Mouse (Mus musculus): ENCODE measurements around the gene Mycbpap.

The Mycbpap gene

GRCm38 (mm10) chr11:94521219-94521843 is at the start of gene Mycbpap:
Mycbpap (minus strand) TSS chr11:94521742.
- peak; percentile 67 for DNase-seq (ENCODE audit: low read depth, low spot score)

GRCm38 (mm10) chr11:94570612-94571011 is 49.1 kb upstream of the Mycbpap start:
- DNase-seq (ENCODE audit: low read depth, low spot score), result no peak

GRCm38 (mm10) chr11:94567326-94567725 is 45.8 kb upstream of the Mycbpap start:
- DNase-seq (ENCODE audit: low read depth, low spot score), result no peak

- DNase-seq (ENCODE audit: low read depth, low spot score), result no peak
These were observed 45.0 kb upstream of the Mycbpap start for GRCm38 (mm10) chr11:94566534-94566933.

GRCm38 (mm10) chr11:94565151-94565479 is 43.6 kb upstream of the Mycbpap start:
- peak; percentile 42 for DNase-seq (ENCODE audit: low read depth, low spot score)

- peak; percentile 57 for DNase-seq (ENCODE audit: low read depth, low spot score)
These were observed 43.1 kb upstream of the Mycbpap start, which contains the start of gene Chad for GRCm38 (mm10) chr11:94564437-94565150. Chad (plus strand) TSS chr11:94565047.

- DNase-seq (ENCODE audit: low read depth, low spot score), result no peak
These were observed 42.3 kb upstream of the Mycbpap start for GRCm38 (mm10) chr11:94563821-94564220.

- DNase-seq (ENCODE audit: low read depth, low spot score), result no peak
These were observed 41.8 kb upstream of the Mycbpap start for GRCm38 (mm10) chr11:94563383-94563782.

GRCm38 (mm10) chr11:94558226-94558625 is 36.7 kb upstream of the Mycbpap start:
- no peak for DNase-seq (ENCODE audit: low read depth, low spot score)

GRCm38 (mm10) chr11:94550442-94550744 is 28.9 kb upstream of the Mycbpap start:
- no peak for DNase-seq (ENCODE audit: low read depth, low spot score)

- no peak for DNase-seq (ENCODE audit: low read depth, low spot score)
These were observed 28.3 kb upstream of the Mycbpap start for GRCm38 (mm10) chr11:94549691-94550441.

- peak; percentile 93 for DNase-seq (ENCODE audit: low read depth, low spot score)
These were observed 27.5 kb upstream of the Mycbpap start, which contains the start of gene Rsad1 for GRCm38 (mm10) chr11:94548888-94549690. Rsad1 (minus strand) TSS chr11:94549255.

GRCm38 (mm10) chr11:94548041-94548784 is 26.7 kb upstream of the Mycbpap start:
- DNase-seq (ENCODE audit: low read depth, low spot score), result no peak

- no peak for DNase-seq (ENCODE audit: low read depth, low spot score)
These were observed 25.7 kb upstream of the Mycbpap start for GRCm38 (mm10) chr11:94547271-94547670.

- DNase-seq (ENCODE audit: low read depth, low spot score), result peak; percentile 44
These were observed 24.8 kb upstream of the Mycbpap start for GRCm38 (mm10) chr11:94546381-94546780.

GRCm38 (mm10) chr11:94544422-94544821 is 22.9 kb upstream of the Mycbpap start:
- no peak for DNase-seq (ENCODE audit: low read depth, low spot score)

- peak; percentile 66 for DNase-seq (ENCODE audit: low read depth, low spot score)
These were observed 22.4 kb upstream of the Mycbpap start for GRCm38 (mm10) chr11:94543932-94544331.

GRCm38 (mm10) chr11:94543344-94543743 is 21.8 kb upstream of the Mycbpap start:
- DNase-seq (ENCODE audit: low read depth, low spot score), result no peak

GRCm38 (mm10) chr11:94542400-94542799 is 20.9 kb upstream of the Mycbpap start:
- no peak for DNase-seq (ENCODE audit: low read depth, low spot score)

- DNase-seq (ENCODE audit: low read depth, low spot score), result no peak
These were observed 18.2 kb upstream of the Mycbpap start for GRCm38 (mm10) chr11:94539761-94540160.

- DNase-seq (ENCODE audit: low read depth, low spot score), result no peak
These were observed 17.3 kb upstream of the Mycbpap start for GRCm38 (mm10) chr11:94538733-94539292.
